Mouse (Mus musculus) heart, adult 2 months (tissue): ENCODE results near the gene Slco3a1.

ENCODE experiments used
- CTCF ChIP-seq: fragments of 200-600 bp; IDR thresholded peaks from 2 replicates; pipeline ENCODE4 v1.8.1; 2022; ENCODE audit warnings: antibody characterized with exemption, mild to moderate bottlenecking, moderate library complexity
- EP300 ChIP-seq: fragments of 200-500 bp; IDR thresholded peaks from 2 replicates; pipeline ENCODE4 v1.6.1; 2011; ENCODE audit warnings: low read depth, low read length, control low read depth; ENCODE audit not compliant: insufficient read depth
- POLR2A ChIP-seq: fragments of 200-500 bp; IDR thresholded peaks from 2 replicates; pipeline ENCODE4 v1.6.1; 2011; ENCODE audit warnings: mild to moderate bottlenecking, low read depth, low read length, control low read depth; ENCODE audit not compliant: insufficient read depth

DNA sequence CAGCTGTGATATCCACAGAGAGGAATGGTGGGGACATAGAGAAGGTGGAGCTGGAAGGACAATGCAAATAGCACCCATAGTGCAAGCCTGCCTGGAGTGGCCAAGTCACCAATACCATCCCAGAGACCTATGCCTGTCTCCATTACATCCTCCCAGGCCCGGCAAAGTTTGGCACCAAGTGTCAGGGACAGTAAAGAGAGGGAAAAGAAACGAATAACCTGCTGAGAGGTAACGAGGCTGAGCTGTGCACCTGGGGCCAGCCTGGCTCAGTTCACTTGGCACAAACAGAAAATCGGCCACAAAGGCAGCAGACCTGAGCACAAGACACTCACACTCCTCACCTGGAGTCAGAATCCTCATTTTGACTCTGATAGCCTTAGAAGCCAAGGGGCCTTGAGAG lies 12.6 kb downstream of the Slco3a1 start:
- TF ChIP-seq CTCF (no peak), POLR2A (no peak), EP300 (no peak)
